Mouse (Mus musculus): ENCODE results near the gene Dgcr6.
A peak's percentile ranks its signal among the peaks of the same experiment; 100 is the strongest.

Dgcr6 gene

GRCm38 (mm10) chr16:18070798-18071197 lies 18.1 kb downstream of the Dgcr6 start:
- DNase-seq (ENCODE audit: low spot score), result no peak

DNA sequence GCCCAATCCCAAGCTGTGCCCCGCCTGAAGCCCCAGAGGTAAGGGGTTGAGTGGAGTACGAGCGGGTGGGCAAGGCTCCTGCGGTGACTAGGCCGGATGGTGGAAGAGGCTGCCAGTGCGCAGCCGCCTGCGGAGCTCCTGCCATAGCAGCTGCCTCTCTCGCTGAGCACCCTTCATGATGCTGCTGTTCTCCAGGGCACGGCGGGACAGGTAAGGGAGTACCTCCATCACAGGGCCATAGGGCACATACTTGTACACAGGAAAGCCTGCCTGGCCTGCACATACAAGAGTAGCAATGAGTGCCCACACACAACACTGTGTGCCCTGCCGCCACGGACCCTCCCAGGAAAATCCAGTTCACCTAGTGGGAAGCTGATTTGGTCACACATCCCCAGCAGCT lies 19.4 kb downstream of the Dgcr6 start:
- no peak for DNase-seq (ENCODE audit: low spot score)

DNA sequence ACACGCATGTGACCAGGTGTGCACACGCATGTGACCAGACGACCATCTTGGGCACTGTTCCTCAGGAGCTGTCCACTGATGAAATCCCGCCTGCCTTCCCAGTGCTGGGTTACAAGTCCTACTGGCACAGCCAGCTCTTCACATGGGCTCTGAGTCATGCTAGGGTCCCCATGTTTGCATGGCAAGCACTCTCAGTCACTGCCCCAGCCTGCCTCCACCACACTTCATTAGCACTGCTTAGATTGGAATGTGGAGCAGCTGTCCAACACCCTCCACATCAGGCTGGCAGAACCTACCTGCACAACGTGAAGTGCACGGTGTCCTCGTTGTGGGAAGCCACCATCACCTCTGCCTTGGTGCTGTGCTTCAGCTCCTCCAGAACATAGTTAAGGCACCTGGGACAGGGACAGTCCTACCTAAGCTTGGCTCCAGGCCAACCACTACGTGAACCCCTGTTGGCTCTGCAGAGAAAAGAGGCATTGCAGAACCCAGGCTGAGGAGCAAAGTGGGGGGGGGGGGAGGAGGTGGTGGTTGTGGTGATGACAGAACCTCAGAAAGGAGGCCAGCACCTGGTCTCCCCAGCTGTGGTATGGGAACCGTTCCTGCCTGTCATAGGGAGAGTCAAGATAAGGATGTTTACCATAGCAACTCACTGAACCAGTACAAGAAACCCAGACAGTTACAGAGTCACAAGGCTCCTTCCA lies 20.8 kb downstream of the Dgcr6 start:
- no peak for DNase-seq (ENCODE audit: low spot score)

GRCm38 (mm10) chr16:18074611-18075010 lies 22.0 kb downstream of the Dgcr6 start:
- DNase-seq (ENCODE audit: low spot score), result no peak

DNA sequence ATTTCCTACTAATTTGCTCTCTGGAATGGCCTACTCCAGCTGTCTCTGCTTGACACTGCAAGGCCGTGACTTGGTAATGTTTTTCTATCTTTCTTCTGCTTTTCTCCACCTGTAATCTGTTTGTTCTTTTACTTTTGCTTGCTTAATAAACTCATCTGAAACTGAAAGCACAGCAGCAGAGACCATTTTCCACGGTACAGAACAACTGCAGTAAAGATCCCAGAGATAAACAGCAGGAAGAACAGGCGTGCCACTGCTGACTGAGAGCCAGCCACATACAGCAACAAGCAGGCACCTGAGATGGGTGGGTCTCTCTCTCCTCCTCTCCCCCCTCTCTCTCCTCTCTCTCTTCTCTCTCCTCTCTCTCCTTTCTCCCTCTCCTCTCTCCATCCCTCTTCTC lies 22.5 kb downstream of the Dgcr6 start:
- no peak for DNase-seq (ENCODE audit: low spot score)

GRCm38 (mm10) chr16:18078314-18079015 lies 25.8 kb downstream of the Dgcr6 start:
- no peak for DNase-seq (ENCODE audit: low spot score)

DNA sequence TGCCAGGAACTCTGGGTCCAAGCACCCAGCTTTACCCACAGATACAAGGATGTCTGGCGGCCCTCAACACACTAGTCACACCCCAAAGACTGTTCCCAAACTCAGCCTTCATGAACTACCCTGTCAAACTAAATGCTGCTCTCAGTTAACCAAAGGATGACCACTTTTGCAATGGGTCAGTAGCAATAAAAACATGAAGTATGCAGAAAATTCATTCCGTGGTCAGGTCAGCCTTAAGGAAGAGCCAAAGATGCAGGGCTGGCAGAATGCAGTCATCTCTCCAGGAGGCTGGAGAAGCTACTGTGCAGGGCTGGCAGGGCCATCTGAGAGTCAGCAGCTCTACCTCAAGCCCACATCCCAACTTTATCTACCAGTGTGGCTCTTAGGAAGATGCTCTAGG lies 26.6 kb downstream of the Dgcr6 start:
- DNase-seq (ENCODE audit: low spot score), result no peak

- no peak for DNase-seq (ENCODE audit: low spot score)
Measured at GRCm38 (mm10) chr16:18080171-18080570, 27.5 kb downstream of the Dgcr6 start.

GRCm38 (mm10) chr16:18081149-18081827 lies 28.6 kb downstream of the Dgcr6 start:
- no peak for DNase-seq (ENCODE audit: low spot score)

DNA sequence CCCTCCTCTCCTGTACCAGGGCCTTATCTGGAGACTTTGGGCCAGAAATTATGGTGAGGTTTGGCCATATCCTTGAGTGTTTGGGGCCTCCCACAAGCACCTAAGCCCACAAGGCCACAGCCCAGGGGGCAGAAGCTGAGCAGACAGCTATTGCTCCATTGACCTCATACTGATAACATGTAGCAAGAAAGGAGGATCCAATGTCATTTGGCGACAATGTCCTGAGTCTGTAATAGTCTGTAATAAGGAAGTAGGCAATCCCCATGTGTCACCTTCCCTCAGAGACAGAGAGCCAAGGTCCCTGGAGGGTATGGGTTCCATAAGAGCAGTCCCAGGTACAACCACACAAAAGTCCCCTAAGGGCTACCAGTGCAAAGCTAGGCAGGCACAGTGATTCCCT lies 29.6 kb downstream of the Dgcr6 start:
- no peak for DNase-seq (ENCODE audit: low spot score)

DNA sequence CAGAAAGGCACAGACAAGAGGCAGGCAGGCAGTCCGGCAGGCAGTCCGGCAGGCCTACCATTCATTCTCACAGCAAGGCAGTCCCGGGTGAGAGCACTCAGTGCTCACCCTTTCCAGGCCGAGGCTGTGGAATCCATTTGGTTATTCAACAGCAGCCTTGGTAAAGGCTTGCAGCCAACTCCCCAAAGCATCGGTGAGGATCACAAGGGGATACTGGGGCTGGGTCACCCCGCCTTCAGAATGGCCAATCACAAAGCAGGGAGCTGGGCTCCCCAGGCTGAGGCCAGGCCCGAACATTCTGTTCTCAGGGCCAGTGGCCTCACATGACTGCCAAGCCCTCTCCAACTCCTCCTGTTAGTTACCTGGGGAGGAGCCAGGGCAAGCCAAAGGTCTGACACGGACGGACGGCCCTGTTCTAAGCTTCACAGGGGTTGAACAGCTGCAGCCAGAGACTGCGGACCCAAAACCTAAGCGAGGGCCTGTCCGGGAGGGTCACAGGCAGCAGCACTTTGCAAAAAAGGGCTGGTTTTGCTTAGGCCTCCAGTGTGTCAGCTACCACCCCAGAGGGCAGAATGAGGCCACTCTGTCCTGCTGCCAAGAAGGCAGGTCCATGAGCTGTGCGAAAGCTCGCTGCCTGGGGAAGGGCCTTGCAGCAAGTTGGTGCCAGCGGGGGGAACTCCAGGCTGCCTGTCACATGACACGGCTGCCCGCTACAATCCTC lies 30.7 kb downstream of the Dgcr6 start:
- DNase-seq (ENCODE audit: low spot score), result peak; percentile 57

DNA sequence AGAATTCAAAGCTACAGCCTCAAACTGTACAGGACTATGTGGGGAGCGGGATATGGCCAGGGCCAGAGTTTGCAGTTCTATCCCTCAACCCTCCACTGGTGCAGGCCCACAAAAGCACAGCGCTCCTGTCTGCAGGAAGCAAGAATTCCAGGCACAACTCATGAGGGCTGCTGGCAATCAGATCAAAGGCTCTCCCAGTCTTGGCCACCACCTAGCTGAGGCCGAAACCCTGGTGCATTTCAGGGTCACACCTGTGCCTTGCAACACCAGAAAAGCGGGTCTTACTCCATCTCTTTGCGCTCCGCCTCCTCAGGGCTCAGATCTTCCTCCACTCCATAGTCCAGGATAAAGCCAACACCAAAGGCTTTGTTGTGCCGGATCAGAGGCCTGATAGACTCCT lies 31.6 kb downstream of the Dgcr6 start:
- no peak for DNase-seq (ENCODE audit: low spot score)

- DNase-seq (ENCODE audit: low spot score), result no peak
Measured at GRCm38 (mm10) chr16:18087101-18087500, 34.4 kb downstream of the Dgcr6 start.

GRCm38 (mm10) chr16:18096348-18096747 lies 43.7 kb downstream of the Dgcr6 start:
- no peak for DNase-seq (ENCODE audit: low spot score)

GRCm38 (mm10) chr16:18102816-18103215 lies 50.2 kb downstream of the Dgcr6 start:
- DNase-seq (ENCODE audit: low spot score), result no peak

- DNase-seq (ENCODE audit: low spot score), result no peak
Measured at GRCm38 (mm10) chr16:18103366-18103765, 50.7 kb downstream of the Dgcr6 start.

DNA sequence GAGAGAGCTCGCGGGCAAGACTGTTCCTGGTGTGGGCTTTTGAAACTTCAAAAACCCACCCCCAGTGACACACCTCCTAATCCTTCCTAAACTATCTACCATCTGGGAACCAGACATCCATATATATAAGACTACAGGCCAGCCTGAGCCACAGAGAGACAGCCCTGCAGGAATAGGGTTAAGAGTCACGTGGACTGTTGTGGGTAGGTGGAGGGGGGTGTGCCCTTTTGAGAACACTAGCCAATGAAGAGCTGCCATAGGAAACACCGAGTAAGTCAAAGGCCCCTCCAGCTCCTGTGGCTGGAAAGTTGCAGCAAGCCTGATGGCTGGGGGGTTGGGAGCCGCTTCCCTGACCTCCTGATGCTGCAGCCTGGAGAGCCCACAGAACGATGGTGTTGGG lies 51.1 kb downstream of the Dgcr6 start:
- no peak for DNase-seq (ENCODE audit: low spot score)

GRCm38 (mm10) chr16:18108221-18108966 lies 55.7 kb downstream of the Dgcr6 start:
- peak; percentile 74 for DNase-seq (ENCODE audit: low spot score)

- DNase-seq (ENCODE audit: low spot score), result no peak
Measured at GRCm38 (mm10) chr16:18111042-18111441, 58.4 kb downstream of the Dgcr6 start.

- no peak for DNase-seq (ENCODE audit: low spot score)
Measured at GRCm38 (mm10) chr16:18116467-18116866, 63.8 kb downstream of the Dgcr6 start.

- DNase-seq (ENCODE audit: low spot score), result no peak
Measured at GRCm38 (mm10) chr16:18118285-18118684, 65.6 kb downstream of the Dgcr6 start.

Measured in lung, postnatal 25 days (tissue).